Mouse (Mus musculus): ENCODE data around the gene Rnf217.

Gene Rnf217

DNA sequence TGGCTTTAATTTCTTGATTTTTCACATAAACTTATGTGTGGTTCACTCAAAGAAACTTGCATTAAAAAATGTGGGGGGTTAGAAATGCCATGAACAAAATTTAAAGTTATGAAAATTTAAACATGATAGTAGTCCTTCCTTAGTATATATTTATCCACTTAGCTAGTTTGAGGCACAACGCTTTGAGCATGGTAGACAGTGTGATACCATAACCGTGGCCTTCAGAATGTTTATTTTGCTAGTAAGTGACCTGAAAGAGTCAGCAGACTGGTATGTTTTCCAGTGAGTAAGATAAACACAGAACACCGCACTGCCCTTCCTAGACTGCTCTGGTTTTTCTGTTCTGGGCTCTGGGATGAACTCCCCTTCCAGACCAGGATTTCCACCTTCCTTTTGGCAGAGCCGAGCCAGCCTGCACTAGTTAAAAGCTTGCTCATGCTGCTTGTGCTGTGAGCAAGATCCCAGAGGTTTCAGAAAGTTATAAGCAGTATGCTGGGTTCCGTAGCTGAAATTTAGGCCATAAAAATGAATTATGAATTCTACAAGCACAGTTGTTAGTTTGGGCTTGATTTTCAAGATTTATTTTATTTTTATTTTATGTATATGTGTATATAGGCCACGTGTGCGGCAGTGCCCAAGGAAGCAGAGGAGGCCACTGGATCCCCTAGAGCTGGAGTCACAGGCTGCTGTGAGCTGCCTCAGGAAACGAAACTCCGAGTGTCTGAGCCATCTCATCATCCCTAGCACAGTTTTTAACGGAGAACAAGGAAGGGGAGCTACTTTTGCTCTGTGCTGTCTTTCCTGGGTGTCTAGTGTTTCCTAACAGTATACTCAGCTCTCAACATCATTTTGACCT lies 141.7 kb downstream of the Rnf217 start:
- no peak for DNase-seq

DNA sequence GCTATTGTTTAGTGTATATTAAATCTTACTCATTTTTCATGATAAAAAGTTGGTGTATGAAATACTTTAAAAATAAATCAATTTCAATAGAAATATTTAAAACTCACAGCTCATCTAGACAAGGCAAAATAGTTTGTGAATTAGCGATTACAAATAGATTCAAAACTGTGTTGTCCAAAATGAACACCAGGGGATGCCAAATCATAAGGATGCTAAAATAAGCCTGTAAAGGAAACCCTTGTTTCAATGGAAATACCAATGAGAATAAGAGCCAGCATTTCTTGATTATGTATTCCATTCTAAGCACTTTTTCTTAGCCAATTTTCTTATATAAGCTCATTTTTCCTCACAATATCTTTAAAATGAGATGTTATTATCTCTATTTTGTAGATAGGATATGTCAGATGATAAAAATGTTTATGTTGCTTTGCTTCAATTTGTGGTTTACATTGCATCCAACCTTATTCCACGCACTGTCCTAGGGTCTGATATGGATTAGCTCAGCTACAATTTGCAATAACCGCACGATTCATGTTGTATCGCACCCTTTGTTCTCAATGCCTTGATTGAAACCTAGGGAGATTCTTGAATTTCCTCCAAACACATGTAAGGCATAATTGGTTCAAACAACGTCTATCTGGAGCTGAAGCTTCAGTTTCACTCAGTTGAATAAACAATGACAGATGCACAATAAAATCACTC lies 143.0 kb downstream of the Rnf217 start:
- no peak for DNase-seq

DNA sequence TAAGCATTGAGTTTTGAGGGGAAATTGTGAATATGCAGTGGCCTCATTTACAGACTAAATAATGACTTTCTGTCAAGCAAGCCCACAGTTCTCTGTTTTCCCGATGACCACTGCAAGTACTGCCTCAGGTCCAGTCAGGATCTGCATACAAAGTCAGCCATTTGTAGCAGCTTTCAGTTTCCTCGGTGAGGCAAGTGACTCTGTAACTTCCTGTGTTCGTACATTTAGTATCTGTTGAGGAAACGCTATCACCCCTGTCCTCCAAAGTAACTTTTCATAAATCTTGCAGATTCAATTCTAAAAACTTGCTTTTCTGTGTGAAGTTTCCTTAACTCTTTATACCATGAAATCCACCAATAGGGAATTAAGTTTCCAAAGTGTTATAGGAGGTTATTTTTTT lies 143.6 kb downstream of the Rnf217 start:
- DNase-seq: no peak

DNA sequence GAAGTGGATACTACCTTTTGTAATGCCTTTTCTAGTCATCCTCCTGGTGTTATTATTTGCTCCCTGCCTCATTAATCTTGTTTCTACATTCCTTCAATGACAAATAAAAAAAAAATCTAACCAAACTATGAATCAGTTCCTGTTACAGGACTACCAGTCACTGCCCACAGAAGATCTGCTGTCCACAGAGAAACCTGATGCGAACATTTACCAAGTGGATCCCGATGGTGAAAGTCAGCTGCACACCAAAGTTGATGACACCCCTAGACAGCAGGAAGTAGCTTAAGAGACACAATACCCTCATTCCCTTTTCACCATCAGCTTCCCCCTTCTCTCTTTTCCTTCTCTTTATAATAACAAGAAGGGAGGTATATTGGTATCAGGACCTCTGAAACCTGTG lies 145.9 kb downstream of the Rnf217 start:
- DNase-seq: no peak

DNA sequence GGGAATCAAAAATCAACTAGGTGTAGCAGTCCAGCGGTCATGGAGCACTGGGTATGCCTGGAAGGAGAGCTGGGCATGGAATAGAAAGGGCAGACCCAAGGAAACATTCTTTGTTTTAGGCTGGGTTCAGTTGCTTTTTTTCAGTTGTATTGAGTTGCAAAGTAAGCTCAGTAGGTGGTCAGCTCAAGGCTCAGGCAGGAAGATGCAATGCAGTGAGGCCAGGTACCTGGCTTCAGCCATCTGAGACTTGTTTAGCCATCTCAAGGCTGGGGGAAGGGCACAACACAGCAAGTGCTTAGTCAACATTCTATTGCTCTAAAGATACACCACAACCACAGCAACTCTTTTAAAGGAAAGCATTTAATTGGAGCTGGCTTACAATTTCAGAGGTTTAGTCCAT lies 152.2 kb downstream of the Rnf217 start:
- no peak for DNase-seq

DNA sequence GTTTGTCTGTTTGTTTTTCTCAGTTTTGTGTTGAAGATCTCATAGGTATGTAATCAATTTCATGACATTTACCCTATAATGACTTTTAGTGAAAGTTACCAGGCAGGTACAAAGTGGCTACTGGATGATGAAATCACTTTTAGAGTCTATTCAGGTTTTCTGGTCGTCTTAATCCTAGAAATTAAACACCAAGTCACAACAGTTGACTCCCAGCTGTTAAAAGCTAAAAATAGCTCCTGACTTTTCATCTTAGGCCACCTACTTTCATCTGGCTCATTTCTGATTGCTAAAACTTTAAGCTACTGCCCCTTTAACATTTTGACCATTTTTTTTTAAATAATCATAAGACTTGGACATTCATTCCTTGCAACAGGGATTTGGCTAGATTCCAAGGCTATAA lies 161.9 kb downstream of the Rnf217 start:
- no peak for DNase-seq

DNA sequence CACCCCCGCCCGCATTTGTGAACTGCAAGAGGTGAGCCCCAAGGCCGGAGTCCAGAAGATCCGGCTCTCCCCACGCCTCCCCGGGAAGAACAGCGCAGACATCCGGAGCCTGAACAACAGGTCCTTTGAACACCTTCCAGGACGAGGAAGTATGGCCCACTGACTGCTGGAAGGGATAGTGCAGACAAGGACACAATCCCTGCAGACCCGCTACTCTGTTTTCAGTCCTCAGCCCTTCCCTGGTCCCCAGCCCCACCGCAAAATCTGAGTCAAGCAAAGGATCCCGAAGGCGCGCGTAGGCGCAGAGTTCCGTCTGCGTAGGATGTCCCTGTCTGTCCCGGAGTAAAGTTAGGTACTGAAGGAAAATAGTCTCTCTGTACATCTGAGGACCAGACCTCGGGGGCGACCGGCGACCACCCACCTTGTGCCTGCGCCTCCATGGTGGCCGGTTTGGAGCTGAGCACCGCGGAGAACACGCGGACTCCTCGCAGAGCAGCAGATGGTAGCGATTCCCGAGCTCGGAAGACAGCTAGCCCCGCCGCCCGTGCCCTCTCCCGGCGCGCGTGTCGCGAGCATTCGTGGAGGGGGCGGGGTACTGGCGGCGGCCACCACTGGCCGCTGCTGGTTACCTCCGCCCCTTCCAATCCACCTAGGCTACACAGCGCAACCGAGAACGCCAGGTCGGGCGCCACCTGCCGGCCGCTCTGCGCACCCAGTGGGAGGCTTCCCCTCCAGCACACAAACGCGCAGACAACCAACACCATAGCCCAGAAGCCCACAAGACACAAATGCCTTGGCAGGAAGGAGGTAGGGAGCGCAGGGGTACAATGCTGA lies 163.5 kb downstream of the Rnf217 start, which contains the start of gene Tpd52l1:
Gene Tpd52l1, minus strand, starts transcription at position 668 of the 834 bp plus-strand sequence.
- peak; percentile 85 for DNase-seq

DNA sequence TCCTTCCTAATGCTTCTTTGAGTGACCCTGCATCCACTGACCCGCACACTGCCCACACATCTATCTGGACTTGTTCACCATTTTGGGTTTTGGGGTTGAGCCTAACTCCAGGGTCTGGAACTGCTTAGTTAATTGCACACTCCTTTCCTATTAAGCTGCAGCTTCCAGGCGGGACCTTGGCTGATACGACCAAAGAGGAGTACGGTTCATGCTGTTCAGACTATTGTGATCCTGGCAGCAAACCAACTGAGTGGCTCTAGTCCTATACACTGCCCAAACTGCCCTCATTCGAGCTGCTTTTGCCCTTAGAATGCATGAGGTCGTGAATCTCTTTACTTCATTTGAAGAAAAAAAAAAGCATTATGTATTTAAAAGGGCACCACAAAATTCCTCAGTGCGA lies 164.8 kb downstream of the Rnf217 start:
- DNase-seq: no peak

Measured in kidney, adult 11 months (tissue).